Comparison of ENCODE assay signal across 8 mouse cellular contexts in the genomic region with DNA sequence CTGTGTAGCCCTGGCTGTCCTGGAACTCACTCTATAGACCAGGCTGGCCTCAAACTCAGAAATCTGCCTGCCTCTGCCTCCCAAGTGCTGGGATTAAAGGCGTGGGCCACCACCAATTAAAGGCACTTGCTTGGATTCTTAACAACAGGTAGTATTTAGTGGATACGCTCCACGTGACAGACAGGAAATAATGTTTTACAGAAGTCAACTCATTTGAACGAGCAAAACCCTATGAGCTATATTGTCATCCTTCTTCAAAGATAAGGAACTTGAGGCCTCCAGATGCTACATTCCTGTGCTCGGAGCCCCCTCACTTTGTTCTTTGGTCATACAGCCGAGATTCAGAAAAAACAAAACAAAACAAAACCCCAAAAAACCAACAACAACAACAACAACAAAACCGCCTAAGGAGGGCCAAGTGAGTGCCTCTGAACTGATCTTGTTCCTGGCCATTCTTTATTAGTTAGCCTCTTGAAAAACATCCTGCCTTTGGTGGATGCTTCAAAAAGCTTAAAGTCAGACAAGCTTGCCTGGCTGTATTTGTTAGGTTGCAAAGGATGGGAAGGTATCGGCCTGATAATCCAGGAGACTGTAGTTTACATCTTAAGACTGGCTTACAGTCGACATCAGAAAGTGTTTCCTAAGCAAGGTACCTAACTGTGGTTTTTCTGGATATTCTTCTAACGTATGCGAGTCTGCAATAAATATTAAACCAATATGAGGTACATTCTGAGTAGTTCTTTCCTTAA. TPM values are rescaled to one million over a fixed set of nuclear protein-coding genes. Genes with fewer than 3 reads are reported as not detected.
A peak's percentile ranks its signal among the peaks of the same experiment; 100 is the strongest.
DNase-seq lines count a peak whose midpoint lies in the region; ATAC-seq and TF ChIP-seq lines count a peak whose summit lies in the region.

No protein-coding gene starts in this region.

- intact Hi-C loops in heart, postnatal 36 days (cut with DNase I), result loop anchor here (5.0 to 10.0 kb wide), 5 partner anchors 38 to 1727 kb away; a partner anchor contains a TSS
- intact Hi-C loops in heart, postnatal 25 days (cut with DNase I), result loop anchor here (5.0 kb wide), 4 partner anchors 58 to 128 kb away; no protein-coding TSS in a partner anchor

- TF ChIP-seq CTCF in G1E (IDR thresholded peaks at IDR 0.05; ENCODE audit: low read depth, low read length), result no peak

- 40% methylated on average over 11 of the region's 11 CpGs for WGBS in heart, embryonic 15.5 days
- WGBS in hindbrain, embryonic 14.5 days, result 52% methylated on average over 11 of the region's 11 CpGs
- WGBS in midbrain, embryonic 13.5 days, result 55% methylated on average over 11 of the region's 11 CpGs

- no peaks in the 10 kb centered on the region for H3K36me3 ChIP-seq in heart, embryonic 15.5 days
- H3K36me3 ChIP-seq in G1E (replicated peaks), result peaks cover 21% of the 10 kb centered on the region
- H3K36me3 ChIP-seq in hindbrain, embryonic 14.5 days (replicated peaks; ENCODE audit: control insufficient read depth, insufficient read depth), result no peaks in the 10 kb centered on the region
- H3K36me3 ChIP-seq in midbrain, embryonic 13.5 days, result no peaks in the 10 kb centered on the region

- peak overlapping the region; percentile 71 for H3K4me3 ChIP-seq in heart, embryonic 15.5 days
- H3K4me3 ChIP-seq in G1E (ENCODE audit: low read depth, low read length), result peak overlapping the region; percentile 75; the same call in 1 of the 2 replicates
- H3K4me3 ChIP-seq in hindbrain, embryonic 14.5 days (replicated peaks; ENCODE audit: low read length), result peak overlapping the region; percentile 58
- 0 out of 2 replicates have a peak overlapping the region, but pooled peaks have one; percentile 59 for H3K4me3 ChIP-seq in midbrain, embryonic 13.5 days (replicated peaks)

- H3K4me2 ChIP-seq in heart, embryonic 15.5 days, result peak overlapping the region; percentile 73
- H3K4me2 ChIP-seq in hindbrain, embryonic 14.5 days (replicated peaks), result peak overlapping the region; percentile 63
- peak overlapping the region; percentile 66 for H3K4me2 ChIP-seq in midbrain, embryonic 13.5 days (replicated peaks)

- H3K9ac ChIP-seq in heart, embryonic 15.5 days, result peak overlapping the region; percentile 47
- no peak overlapping the region for H3K9ac ChIP-seq in hindbrain, embryonic 14.5 days
- H3K9ac ChIP-seq in midbrain, embryonic 13.5 days (replicated peaks), result no peak overlapping the region

- no peak for DNase-seq in heart, postnatal 36 days
- DNase-seq in G1E (ENCODE audit: low spot score), result no peak
- no peak for DNase-seq in hindbrain, embryonic 14.5 days (ENCODE audit: low spot score)
- no peak for DNase-seq in left cerebral cortex, adult 11 months (ENCODE audit: low spot score)
- DNase-seq in adrenal gland, adult 2 months, result no peak
- DNase-seq in heart, postnatal 25 days (ENCODE audit: low spot score), result no peak

- H3K9me3 ChIP-seq in heart, embryonic 15.5 days (replicated peaks), result no peaks in the 10 kb centered on the region
- H3K9me3 ChIP-seq in G1E (replicated peaks), result no peaks in the 10 kb centered on the region
- H3K9me3 ChIP-seq in hindbrain, embryonic 14.5 days (ENCODE audit: control insufficient read depth, low read length), result no peaks in the 10 kb centered on the region
- no peaks in the 10 kb centered on the region for H3K9me3 ChIP-seq in midbrain, embryonic 13.5 days

- no peaks in the 10 kb centered on the region; the same call in 1 of the 2 replicates for H3K27me3 ChIP-seq in heart, embryonic 15.5 days
- H3K27me3 ChIP-seq in G1E (ENCODE audit: insufficient read depth, low read length), result no peaks in the 10 kb centered on the region
- 0 out of 2 replicates have a peak, but pooled peaks cover 6% of the 10 kb centered on the region for H3K27me3 ChIP-seq in hindbrain, embryonic 14.5 days (ENCODE audit: control insufficient read depth, insufficient read depth, low read length)
- peaks cover 23% of the 10 kb centered on the region for H3K27me3 ChIP-seq in midbrain, embryonic 13.5 days

- peaks cover 16% of the 10 kb centered on the region for H3K4me1 ChIP-seq in heart, embryonic 15.5 days (replicated peaks)
- peaks cover 49% of the 10 kb centered on the region for H3K4me1 ChIP-seq in G1E (ENCODE audit: insufficient read depth, low read depth, low read length)
- peaks cover 17% of the 10 kb centered on the region for H3K4me1 ChIP-seq in hindbrain, embryonic 14.5 days (replicated peaks; ENCODE audit: control insufficient read depth, insufficient read depth, low read length)
- H3K4me1 ChIP-seq in midbrain, embryonic 13.5 days (replicated peaks), result peaks cover 23% of the 10 kb centered on the region

- peak overlapping the region; percentile 97 for H3K27ac ChIP-seq in heart, embryonic 15.5 days
- H3K27ac ChIP-seq in hindbrain, embryonic 14.5 days, result no peak overlapping the region; the same call in 1 of the 2 replicates
- H3K27ac ChIP-seq in midbrain, embryonic 13.5 days, result no peak overlapping the region

- ATAC-seq in heart, embryonic 15.5 days (replicated peaks; ENCODE audit: insufficient number of reproducible peaks, insufficient read depth, low FRiP score, low read depth), result no peak
- no peak for ATAC-seq in G1E (ENCODE audit: extremely low read depth, insufficient number of reproducible peaks, low FRiP score, poor library complexity, severe bottlenecking)
- ATAC-seq in hindbrain, embryonic 14.5 days (ENCODE audit: low FRiP score), result no peak
- no peak for ATAC-seq in midbrain, embryonic 13.5 days

RNA-seq across cellular contexts. Expression of a gene that starts 1.5 kb away (rescaled TPM):
- 53.4 and 54.8 TPM in 2 replicates for polyA plus RNA-seq in heart, embryonic 15.5 days (2015; fragmentation: Nextera tagmentation; extraction: Ambion mirVana)
- total RNA-seq in heart, postnatal 36 days (2021), result 10 to 100 TPM; 21.7 to 36.4 TPM
- total RNA-seq in G1E (2014; fragmentation: Nextera tagmentation), result 64.3 and 68.6 TPM in 2 replicates
- 102 and 110 TPM in 2 replicates for total RNA-seq in G1E (2017)
- 36.5 and 41.1 TPM in 2 replicates for polyA plus RNA-seq in G1E (2012)
- polyA plus RNA-seq in hindbrain, embryonic 14.5 days (2014; fragmentation: Nextera tagmentation; extraction: Ambion mirVana), result 16.6 and 18.7 TPM in 2 replicates
- 25.4 and 26.4 TPM in 2 replicates for polyA plus RNA-seq in midbrain, embryonic 13.5 days (2015; fragmentation: Nextera tagmentation; extraction: Ambion mirVana)
- total RNA-seq in adrenal gland, adult 2 months (2021), result 10 to 100 TPM; 26.0 to 36.3 TPM
- 16.4 and 18.9 TPM in 2 replicates for polyA plus RNA-seq in adrenal gland, adult 2 months (2012; rRNA removed)
- 10 to 100 TPM; 22.8 to 39.9 TPM for total RNA-seq in heart, postnatal 25 days (2021)
